Mouse (Mus musculus): Measurements from ENCODE around the gene Taf4.

DNA sequence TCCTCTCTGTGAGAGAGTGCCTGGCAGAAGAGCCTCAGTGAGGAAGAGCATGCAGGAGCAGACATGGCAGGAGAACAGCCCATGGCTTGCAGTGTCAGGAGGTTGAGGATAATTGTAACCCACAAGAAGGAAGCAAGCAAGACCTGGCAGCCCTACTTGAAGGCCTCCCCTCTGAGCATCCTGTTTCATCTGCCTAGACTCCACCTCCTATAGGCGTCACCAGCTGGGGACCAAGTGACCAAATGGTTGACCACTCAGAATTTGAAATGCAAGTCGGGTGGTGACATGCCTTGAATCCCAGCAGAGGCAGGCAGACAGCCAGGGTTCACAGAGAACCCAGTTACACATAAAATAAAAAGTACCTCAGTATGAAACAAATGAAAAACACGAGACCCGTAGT is 4.2 kb upstream of the Taf4 start:
- no peak for TF ChIP-seq CTCF (IDR thresholded peaks at IDR 0.05)
- no peak for TF ChIP-seq POLR2A (IDR thresholded peaks at IDR 0.05; ENCODE audit: insufficient read depth, low read depth, low read length)
- TF ChIP-seq EP300 (IDR thresholded peaks at IDR 0.05; ENCODE audit: insufficient read depth, low read depth, low read length): no peak
